Mouse (Mus musculus): ENCODE measurements around the gene Gm43638.

GRCm38 (mm10) chr5:87425676-87426075 is 60.9 kb downstream of the Gm43638 start:
- no peak for TF ChIP-seq CTCF (IDR thresholded peaks at IDR 0.05; ENCODE audit: borderline replicate concordance, insufficient read depth, low read length)
- TF ChIP-seq POLR2A (IDR thresholded peaks at IDR 0.05; ENCODE audit: low read depth, low read length) = no peak

Measured in embryonic fibroblast, embryonic 13.5 days (primary cell).